Mouse (Mus musculus) embryonic facial prominence, embryonic 10.5 days (tissue): ENCODE results near the gene Smg9. TPM values are rescaled to one million over a fixed set of nuclear protein-coding genes. Genes with fewer than 3 reads are reported as not detected.

ENCODE experiments used
- DNase-seq: peaks from one replicate; pipeline ENCODE4 v3.0.0-alpha.2; 2017; ENCODE audit warnings: low spot score
- H3K27ac ChIP-seq: fragments of 300-500 bp; sonication (generic); replicated peaks from 2 replicates; pipeline ENCODE4 v1.5.1; 2016; ENCODE audit warnings: mild to moderate bottlenecking
- H3K27me3 ChIP-seq: fragments of 300-500 bp; sonication (generic); replicated peaks from 2 replicates; pipeline ENCODE4 v1.6.1; 2016; ENCODE audit warnings: low read depth, mild to moderate bottlenecking; ENCODE audit not compliant: poor library complexity, severe bottlenecking
- H3K36me3 ChIP-seq: fragments of 300-500 bp; sonication (generic); replicated peaks from 2 replicates; pipeline ENCODE4 v1.6.1; 2016; ENCODE audit warnings: mild to moderate bottlenecking, moderate library complexity
- H3K4me1 ChIP-seq: fragments of 300-500 bp; sonication (generic); 2 replicates; pipeline ENCODE4 v1.6.1; 2016
- H3K4me3 ChIP-seq: fragments of 300-500 bp; sonication (generic); 2 replicates; pipeline ENCODE4 v1.5.1; 2016; ENCODE audit warnings: mild to moderate bottlenecking, moderate library complexity
- H3K9me3 ChIP-seq: fragments of 300-500 bp; sonication (generic); 2 replicates; pipeline ENCODE4 v1.6.1; 2016; ENCODE audit warnings: mild to moderate bottlenecking
- WGBS: fragments of 180-500 bp; shearing (Covaris S2); methylation state at CpG from one replicate; pipeline ENCODE4 v1.1.7; 2016; 5-methylcytosine and 5-hydroxymethylcytosine counted together
- polyA plus RNA-seq: library from polyadenylated mRNA; unstranded; fragments of >200 nt; fragmentation: Nextera tagmentation; extraction: Ambion mirVana; gene quantifications from 2 replicates; pipeline ENCODE4 v1.2.1, GENCODE M21; 2016

Gene Smg9
- polyA plus RNA-seq, 1 experiment from 2014 or later, result 25.8 TPM

GRCm38 (mm10) chr7:24441785-24442184 is 42.4 kb downstream of the Smg9 start:
- DNase-seq, result peak; percentile 63
- 16% methylated on average over 1 of the region's 1 CpGs for WGBS
- H3K36me3 ChIP-seq, result no peaks in the 10 kb centered on the region
- no peak overlapping the region for H3K4me3 ChIP-seq
- H3K9me3 ChIP-seq, result peaks cover 3% of the 10 kb centered on the region; the same call in 1 of the 2 replicates
- H3K27ac ChIP-seq, result no peak overlapping the region
- no peaks in the 10 kb centered on the region for H3K4me1 ChIP-seq
- H3K27me3 ChIP-seq, result no peaks in the 10 kb centered on the region

- 80% methylated on average over 8 of the region's 8 CpGs for whole genome bisulfite sequencing
- DNase-seq, result no peak
These were observed 42.9 kb downstream of the Smg9 start for GRCm38 (mm10) chr7:24442313-24442712.

GRCm38 (mm10) chr7:24445266-24445926 is 46.0 kb downstream of the Smg9 start:
- Histone ChIP-seq H3K27me3 (no peaks in the 10 kb centered on the region), H3K4me1 (no peaks in the 10 kb centered on the region), H3K9me3 (peaks cover 3% of the 10 kb centered on the region; the same call in 1 of the 2 replicates), H3K27ac (no peak overlapping the region), H3K4me3 (no peak overlapping the region), H3K36me3 (no peaks in the 10 kb centered on the region)
- WGBS, result 90% methylated on average over 9 of the region's 9 CpGs
- no peak for DNase-seq

More at GRCm38 (mm10) chr7:24442313-24442712, 42.9 kb downstream of the Smg9 start:
- H3K27ac ChIP-seq, result no peak overlapping the region
- no peaks in the 10 kb centered on the region for H3K4me1 ChIP-seq
- no peaks in the 10 kb centered on the region for H3K36me3 ChIP-seq
- no peaks in the 10 kb centered on the region for H3K27me3 ChIP-seq
- H3K9me3 ChIP-seq, result peaks cover 3% of the 10 kb centered on the region; the same call in 1 of the 2 replicates
- H3K4me3 ChIP-seq, result no peak overlapping the region

GRCm38 (mm10) chr7:24446697-24447340 is 47.4 kb downstream of the Smg9 start:
- H3K36me3 ChIP-seq, result no peaks in the 10 kb centered on the region
- no peak overlapping the region for H3K27ac ChIP-seq
- 80% methylated on average over 7 of the region's 7 CpGs for WGBS
- no peak for DNase-seq
- no peaks in the 10 kb centered on the region for H3K27me3 ChIP-seq
- H3K9me3 ChIP-seq, result peaks cover 3% of the 10 kb centered on the region; the same call in 1 of the 2 replicates
- no peak overlapping the region for H3K4me3 ChIP-seq
- H3K4me1 ChIP-seq, result no peaks in the 10 kb centered on the region

GRCm38 (mm10) chr7:24448782-24449517 is 49.5 kb downstream of the Smg9 start:
- no peak overlapping the region for H3K4me3 ChIP-seq
- DNase-seq, result no peak
- 62% methylated on average over 14 of the region's 14 CpGs for whole genome bisulfite sequencing
- no peaks in the 10 kb centered on the region for H3K36me3 ChIP-seq
- H3K27ac ChIP-seq, result no peak overlapping the region
- peaks cover 3% of the 10 kb centered on the region; the same call in 1 of the 2 replicates for H3K9me3 ChIP-seq
- no peaks in the 10 kb centered on the region for H3K27me3 ChIP-seq
- no peaks in the 10 kb centered on the region for H3K4me1 ChIP-seq

- no peak for DNase-seq
- H3K27ac ChIP-seq, result no peak overlapping the region
- H3K4me1 ChIP-seq, result no peaks in the 10 kb centered on the region
- no peaks in the 10 kb centered on the region for H3K36me3 ChIP-seq
- no peak overlapping the region for H3K4me3 ChIP-seq
- H3K9me3 ChIP-seq, result peaks cover 3% of the 10 kb centered on the region; the same call in 1 of the 2 replicates
- no peaks in the 10 kb centered on the region for H3K27me3 ChIP-seq
- WGBS, result 72% methylated on average over 9 of the region's 9 CpGs
These were observed 51.2 kb downstream of the Smg9 start for GRCm38 (mm10) chr7:24450585-24451017.

GRCm38 (mm10) chr7:24451855-24452311 is 52.5 kb downstream of the Smg9 start, which contains the start of gene Irgc1:
Irgc1 (minus strand) TSS chr7:24452297.
- 86% methylated on average over 9 of the region's 9 CpGs for WGBS
- Histone ChIP-seq H3K4me3 (no peak within 1 kb of the TSS), H3K27me3 (no peaks in the 10 kb centered on the region), H3K36me3 (no peaks in the 10 kb centered on the region), H3K9me3 (no peaks in the 10 kb centered on the region), H3K27ac (no peak within 1 kb of the TSS), H3K4me1 (no peaks in the 10 kb centered on the region)
- no peak for DNase-seq

- Histone ChIP-seq H3K27me3 (peaks cover under 1% of the 10 kb centered on the region; the same call in 1 of the 2 replicates), H3K36me3 (no peaks in the 10 kb centered on the region), H3K27ac (no peak overlapping the region), H3K9me3 (no peaks in the 10 kb centered on the region), H3K4me1 (no peaks in the 10 kb centered on the region), H3K4me3 (no peak overlapping the region)
- no peak for DNase-seq
- WGBS, result 67% methylated on average over 2 of the region's 2 CpGs
These were observed 54.8 kb downstream of the Smg9 start for GRCm38 (mm10) chr7:24454199-24454598.

GRCm38 (mm10) chr7:24455726-24456125 is 56.3 kb downstream of the Smg9 start:
- DNase-seq, result no peak
- Histone ChIP-seq H3K27me3 (peaks cover 3% of the 10 kb centered on the region; the same call in 1 of the 2 replicates), H3K36me3 (no peaks in the 10 kb centered on the region), H3K4me3 (no peak overlapping the region), H3K4me1 (no peaks in the 10 kb centered on the region), H3K9me3 (no peaks in the 10 kb centered on the region), H3K27ac (no peak overlapping the region)
- WGBS, result 87% methylated on average over 5 of the region's 5 CpGs

GRCm38 (mm10) chr7:24457726-24458370 is 58.4 kb downstream of the Smg9 start:
- no peak for DNase-seq
- WGBS, result 71% methylated on average over 10 of the region's 10 CpGs
- no peaks in the 10 kb centered on the region for H3K36me3 ChIP-seq
- peaks cover 11% of the 10 kb centered on the region for H3K4me1 ChIP-seq
- no peak overlapping the region for H3K27ac ChIP-seq
- H3K4me3 ChIP-seq, result no peak overlapping the region
- no peaks in the 10 kb centered on the region for H3K9me3 ChIP-seq
- H3K27me3 ChIP-seq, result peaks cover 17% of the 10 kb centered on the region

GRCm38 (mm10) chr7:24459440-24459839 is 60.0 kb downstream of the Smg9 start:
- Histone ChIP-seq H3K27ac (no peak overlapping the region), H3K27me3 (peaks cover 20% of the 10 kb centered on the region), H3K4me1 (peaks cover 15% of the 10 kb centered on the region), H3K4me3 (no peak overlapping the region), H3K9me3 (no peaks in the 10 kb centered on the region), H3K36me3 (no peaks in the 10 kb centered on the region)
- WGBS, result 80% methylated on average over 5 of the region's 5 CpGs
- DNase-seq, result no peak

- 70% methylated on average over 3 of the region's 3 CpGs for WGBS
- DNase-seq, result no peak
- peaks cover 15% of the 10 kb centered on the region for H3K4me1 ChIP-seq
- no peak overlapping the region for H3K27ac ChIP-seq
- H3K9me3 ChIP-seq, result no peaks in the 10 kb centered on the region
- peaks cover 20% of the 10 kb centered on the region for H3K27me3 ChIP-seq
- H3K4me3 ChIP-seq, result no peak overlapping the region
- no peaks in the 10 kb centered on the region for H3K36me3 ChIP-seq
These were observed 60.4 kb downstream of the Smg9 start for GRCm38 (mm10) chr7:24459843-24460242.
